Mouse (Mus musculus) naive thymus-derived CD4-positive, alpha-beta T cell, adult 2 months (primary cell): ENCODE measurements around the gene Adamts4.

ENCODE experiments used
- DNase-seq: peaks from one replicate; pipeline ENCODE4 v3.0.0-alpha.2; 2011; ENCODE audit warnings: low read depth

Gene Adamts4

GRCm38 (mm10) chr1:171249913-171250600 is at the start of gene Adamts4:
Adamts4 (plus strand) TSS chr1:171250421.
- DNase-seq: no peak

GRCm38 (mm10) chr1:171200769-171201168 is 49.5 kb upstream of the Adamts4 start:
- DNase-seq: no peak

- DNase-seq: no peak
These were observed 46.6 kb upstream of the Adamts4 start for GRCm38 (mm10) chr1:171203471-171204248.

- DNase-seq: no peak
These were observed 46.0 kb upstream of the Adamts4 start for GRCm38 (mm10) chr1:171204249-171204644.

GRCm38 (mm10) chr1:171205704-171206493 is 44.3 kb upstream of the Adamts4 start:
- DNase-seq: no peak

GRCm38 (mm10) chr1:171209409-171209808 is 40.8 kb upstream of the Adamts4 start:
- DNase-seq: no peak

GRCm38 (mm10) chr1:171212854-171213253 is 37.4 kb upstream of the Adamts4 start:
- DNase-seq: no peak

GRCm38 (mm10) chr1:171213801-171214496 is 36.3 kb upstream of the Adamts4 start, which contains the start of gene Nr1i3:
Nr1i3 (plus strand) TSS chr1:171213970.
- DNase-seq: no peak

- no peak for DNase-seq
These were observed 33.8 kb upstream of the Adamts4 start for GRCm38 (mm10) chr1:171216241-171216955.

- peak; percentile 89 for DNase-seq
These were observed 29.4 kb upstream of the Adamts4 start for GRCm38 (mm10) chr1:171220871-171221270.

- DNase-seq: peak; percentile 42
These were observed 28.7 kb upstream of the Adamts4 start for GRCm38 (mm10) chr1:171221281-171222193.

GRCm38 (mm10) chr1:171222238-171223155 is 27.7 kb upstream of the Adamts4 start, which contains the start of gene Tomm40l:
Tomm40l (minus strand) TSS chr1:171222514.
- peak; percentile 96 for DNase-seq

GRCm38 (mm10) chr1:171223168-171223567 is 27.1 kb upstream of the Adamts4 start:
- DNase-seq: peak; percentile 46

- no peak for DNase-seq
These were observed 26.4 kb upstream of the Adamts4 start for GRCm38 (mm10) chr1:171223796-171224195.

GRCm38 (mm10) chr1:171224857-171225256 is 25.4 kb upstream of the Adamts4 start, which contains the start of gene Apoa2:
Apoa2 (plus strand) TSS chr1:171225054.
- DNase-seq: no peak

GRCm38 (mm10) chr1:171226780-171227179 is 23.4 kb upstream of the Adamts4 start:
- no peak for DNase-seq

- DNase-seq: no peak
These were observed 22.3 kb upstream of the Adamts4 start for GRCm38 (mm10) chr1:171227879-171228278.

- no peak for DNase-seq
These were observed 20.5 kb upstream of the Adamts4 start for GRCm38 (mm10) chr1:171229750-171230149.

- DNase-seq: no peak
These were observed 20.0 kb upstream of the Adamts4 start for GRCm38 (mm10) chr1:171230215-171230614.
